Mouse (Mus musculus) limb, embryonic 13.5 days (tissue): Measurements from ENCODE around the gene Ddo. TPM values are rescaled to one million over a fixed set of nuclear protein-coding genes. Genes with fewer than 3 reads are reported as not detected.

Experiments used
- ATAC-seq: fragments of 200-750 bp; cut with Nextera tagmentation; 2 replicates; pipeline ENCODE4 v1.8.0; 2017; ENCODE audit warnings: low read depth, moderate number of reproducible peaks, moderate TSS enrichment; ENCODE audit not compliant: low FRiP score
- H3K27ac ChIP-seq: fragments of 300-500 bp; sonication (generic); 2 replicates; pipeline ENCODE4 v1.5.1; 2015; ENCODE audit warnings: inconsistent platforms, mild to moderate bottlenecking, moderate library complexity
- H3K27me3 ChIP-seq: fragments of 300-500 bp; sonication (generic); 2 replicates; pipeline ENCODE4 v1.6.1; 2015; ENCODE audit warnings: mild to moderate bottlenecking, inconsistent platforms
- H3K36me3 ChIP-seq: fragments of 300-500 bp; sonication (generic); 2 replicates; pipeline ENCODE4 v1.6.1; 2015; ENCODE audit warnings: inconsistent platforms, mild to moderate bottlenecking, moderate library complexity
- H3K4me1 ChIP-seq: fragments of 300-500 bp; sonication (generic); 2 replicates; pipeline ENCODE4 v1.6.1; 2015; ENCODE audit warnings: inconsistent platforms
- H3K4me2 ChIP-seq: fragments of 300-500 bp; sonication (generic); replicated peaks from 2 replicates; pipeline ENCODE4 v1.6.1; 2015; ENCODE audit warnings: inconsistent platforms, mild to moderate bottlenecking, moderate library complexity
- H3K4me3 ChIP-seq: fragments of 300-500 bp; sonication (generic); 2 replicates; pipeline ENCODE4 v1.5.1; 2015; ENCODE audit warnings: moderate library complexity, mild to moderate bottlenecking, inconsistent platforms
- H3K9ac ChIP-seq: fragments of 300-500 bp; sonication (generic); 2 replicates; pipeline ENCODE4 v1.6.1; 2015; ENCODE audit warnings: mild to moderate bottlenecking, inconsistent platforms
- H3K9me3 ChIP-seq: fragments of 300-500 bp; sonication (generic); 2 replicates; pipeline ENCODE4 v1.6.1; 2016; ENCODE audit warnings: inconsistent platforms
- WGBS: fragments of 180-500 bp; shearing (Covaris S2); methylation state at CpG from one replicate; pipeline ENCODE4 v1.1.7; 2015; 5-methylcytosine and 5-hydroxymethylcytosine counted together
- polyA plus RNA-seq: library from polyadenylated mRNA; unstranded; fragments of >200 nt; fragmentation: Nextera tagmentation; extraction: Ambion mirVana; gene quantifications from 2 replicates; pipeline ENCODE4 v1.2.1, GENCODE M21; 2015

Ddo gene
- polyA plus RNA-seq, 1 experiment from 2014 or later: 0.13 TPM

- H3K36me3 ChIP-seq: no peaks in the 10 kb centered on the region
- H3K9me3 ChIP-seq: no peaks in the 10 kb centered on the region
- H3K4me2 ChIP-seq: no peak overlapping the region
- 0 out of 2 replicates have a peak, but pooled peaks cover under 1% of the 10 kb centered on the region for H3K27me3 ChIP-seq
- H3K4me1 ChIP-seq: peaks cover 17% of the 10 kb centered on the region
- ATAC-seq: no peak
- H3K27ac ChIP-seq: no peak overlapping the region
- 71% methylated on average over 2 of the region's 2 CpGs for WGBS
- no peak overlapping the region for H3K4me3 ChIP-seq
- no peak overlapping the region for H3K9ac ChIP-seq
These were observed 57.6 kb downstream of the Ddo start for GRCm38 (mm10) chr10:40687407-40687806.

- ATAC-seq: no peak
- Histone ChIP-seq H3K36me3 (no peaks in the 10 kb centered on the region), H3K4me1 (peaks cover 8% of the 10 kb centered on the region; the same call in 1 of the 2 replicates), H3K9me3 (no peaks in the 10 kb centered on the region; the same call in 1 of the 2 replicates), H3K9ac (no peak overlapping the region), H3K27me3 (no peaks in the 10 kb centered on the region), H3K27ac (no peak overlapping the region), H3K4me3 (no peak overlapping the region), H3K4me2 (no peak overlapping the region)
- WGBS: 77% methylated on average over 6 of the region's 6 CpGs
These were observed 58.5 kb downstream of the Ddo start for GRCm38 (mm10) chr10:40688266-40688665.

- no peak overlapping the region for H3K4me2 ChIP-seq
- ATAC-seq: no peak
- H3K27me3 ChIP-seq: no peaks in the 10 kb centered on the region
- H3K4me3 ChIP-seq: no peak overlapping the region
- H3K9me3 ChIP-seq: no peaks in the 10 kb centered on the region; the same call in 1 of the 2 replicates
- peaks cover 4% of the 10 kb centered on the region; the same call in 1 of the 2 replicates for H3K4me1 ChIP-seq
- no peaks in the 10 kb centered on the region for H3K36me3 ChIP-seq
- H3K9ac ChIP-seq: no peak overlapping the region
- no peak overlapping the region for H3K27ac ChIP-seq
- WGBS: 48% methylated on average over 1 of the region's 1 CpGs
These were observed 59.1 kb downstream of the Ddo start for GRCm38 (mm10) chr10:40688873-40689272.

- WGBS: 54% methylated on average over 4 of the region's 4 CpGs
- Histone ChIP-seq H3K4me1 (no peaks in the 10 kb centered on the region), H3K4me3 (no peak overlapping the region), H3K27me3 (no peaks in the 10 kb centered on the region), H3K27ac (no peak overlapping the region), H3K4me2 (no peak overlapping the region), H3K36me3 (no peaks in the 10 kb centered on the region), H3K9me3 (no peaks in the 10 kb centered on the region), H3K9ac (no peak overlapping the region)
- ATAC-seq: no peak
These were observed 68.8 kb downstream of the Ddo start for GRCm38 (mm10) chr10:40698652-40699051.

- no peaks in the 10 kb centered on the region for H3K9me3 ChIP-seq
- no peak overlapping the region for H3K4me3 ChIP-seq
- no peaks in the 10 kb centered on the region for H3K36me3 ChIP-seq
- H3K27me3 ChIP-seq: no peaks in the 10 kb centered on the region
- no peak overlapping the region for H3K9ac ChIP-seq
- H3K4me2 ChIP-seq: no peak overlapping the region
- H3K27ac ChIP-seq: no peak overlapping the region
- WGBS: 71% methylated on average over 7 of the region's 7 CpGs
- no peak for ATAC-seq
- peaks cover 4% of the 10 kb centered on the region for H3K4me1 ChIP-seq
These were observed 81.3 kb downstream of the Ddo start for GRCm38 (mm10) chr10:40711127-40711526.

- no peak overlapping the region for H3K27ac ChIP-seq
- H3K9ac ChIP-seq: no peak overlapping the region
- no peak overlapping the region for H3K4me3 ChIP-seq
- H3K36me3 ChIP-seq: no peaks in the 10 kb centered on the region
- H3K4me2 ChIP-seq: no peak overlapping the region
- peak; percentile 40; the same call in 1 of the 2 replicates for ATAC-seq
- peaks cover 14% of the 10 kb centered on the region for H3K4me1 ChIP-seq
- no peaks in the 10 kb centered on the region for H3K27me3 ChIP-seq
- WGBS: 38% methylated on average over 9 of the region's 9 CpGs
- H3K9me3 ChIP-seq: no peaks in the 10 kb centered on the region
These were observed 83.3 kb downstream of the Ddo start for GRCm38 (mm10) chr10:40713018-40713608.

- no peak for ATAC-seq
- Histone ChIP-seq H3K9ac (no peak overlapping the region), H3K27ac (no peak overlapping the region), H3K4me1 (peaks cover 14% of the 10 kb centered on the region), H3K36me3 (no peaks in the 10 kb centered on the region), H3K27me3 (no peaks in the 10 kb centered on the region), H3K9me3 (no peaks in the 10 kb centered on the region), H3K4me3 (no peak overlapping the region), H3K4me2 (no peak overlapping the region)
- WGBS: 81% methylated on average over 9 of the region's 9 CpGs
These were observed 84.0 kb downstream of the Ddo start for GRCm38 (mm10) chr10:40713829-40714228.

- ATAC-seq: no peak
- Histone ChIP-seq H3K9me3 (no peaks in the 10 kb centered on the region), H3K9ac (no peak overlapping the region), H3K4me3 (no peak overlapping the region), H3K36me3 (no peaks in the 10 kb centered on the region), H3K27me3 (no peaks in the 10 kb centered on the region), H3K4me2 (no peak overlapping the region), H3K4me1 (peaks cover 21% of the 10 kb centered on the region), H3K27ac (no peak overlapping the region)
- 87% methylated on average over 4 of the region's 4 CpGs for WGBS
These were observed 85.3 kb downstream of the Ddo start for GRCm38 (mm10) chr10:40715151-40715550.

- H3K4me2 ChIP-seq: peak overlapping the region; percentile 23; the same call in 1 of the 2 replicates
- no peaks in the 10 kb centered on the region for H3K9me3 ChIP-seq
- no peaks in the 10 kb centered on the region for H3K36me3 ChIP-seq
- no peak overlapping the region for H3K9ac ChIP-seq
- ATAC-seq: no peak
- 50% methylated on average over 8 of the region's 8 CpGs for WGBS
- peak overlapping the region; percentile 22; the same call in 1 of the 2 replicates for H3K27ac ChIP-seq
- H3K4me1 ChIP-seq: peaks cover 32% of the 10 kb centered on the region
- H3K4me3 ChIP-seq: no peak overlapping the region
- no peaks in the 10 kb centered on the region for H3K27me3 ChIP-seq
These were observed 86.5 kb downstream of the Ddo start for GRCm38 (mm10) chr10:40716296-40716695.

- H3K27me3 ChIP-seq: no peaks in the 10 kb centered on the region
- no peak overlapping the region for H3K27ac ChIP-seq
- peaks cover 33% of the 10 kb centered on the region for H3K4me1 ChIP-seq
- H3K9ac ChIP-seq: no peak overlapping the region
- H3K9me3 ChIP-seq: no peaks in the 10 kb centered on the region
- no peak for ATAC-seq
- no peak overlapping the region for H3K4me2 ChIP-seq
- no peaks in the 10 kb centered on the region for H3K36me3 ChIP-seq
- 56% methylated on average over 3 of the region's 3 CpGs for WGBS
- H3K4me3 ChIP-seq: no peak overlapping the region
These were observed 86.9 kb downstream of the Ddo start for GRCm38 (mm10) chr10:40716713-40717112.

- no peak for ATAC-seq
- no peak overlapping the region for H3K9ac ChIP-seq
- 91% methylated on average over 13 of the region's 13 CpGs for WGBS
- H3K4me3 ChIP-seq: no peak overlapping the region
- H3K36me3 ChIP-seq: no peaks in the 10 kb centered on the region
- H3K27me3 ChIP-seq: no peaks in the 10 kb centered on the region
- H3K9me3 ChIP-seq: no peaks in the 10 kb centered on the region
- H3K4me2 ChIP-seq: no peak overlapping the region
- H3K27ac ChIP-seq: no peak overlapping the region
- peaks cover 33% of the 10 kb centered on the region for H3K4me1 ChIP-seq
These were observed 88.6 kb downstream of the Ddo start for GRCm38 (mm10) chr10:40718362-40718761.

GRCm38 (mm10) chr10:40719062-40719461 is 89.3 kb downstream of the Ddo start:
- no peaks in the 10 kb centered on the region for H3K9me3 ChIP-seq
- H3K36me3 ChIP-seq: no peaks in the 10 kb centered on the region
- H3K9ac ChIP-seq: no peak overlapping the region
- peaks cover 33% of the 10 kb centered on the region for H3K4me1 ChIP-seq
- H3K4me2 ChIP-seq: no peak overlapping the region
- H3K27ac ChIP-seq: no peak overlapping the region
- no peak overlapping the region for H3K4me3 ChIP-seq
- ATAC-seq: no peak
- no peaks in the 10 kb centered on the region for H3K27me3 ChIP-seq
- 53% methylated on average over 6 of the region's 6 CpGs for WGBS

- Histone ChIP-seq H3K4me3 (no peak overlapping the region), H3K4me1 (peaks cover 45% of the 10 kb centered on the region), H3K27me3 (no peaks in the 10 kb centered on the region), H3K9ac (no peak overlapping the region), H3K9me3 (no peaks in the 10 kb centered on the region), H3K27ac (no peak overlapping the region), H3K36me3 (no peaks in the 10 kb centered on the region), H3K4me2 (no peak overlapping the region)
- ATAC-seq: peak; percentile 55; the same call in 1 of the 2 replicates
- WGBS: 25% methylated on average over 5 of the region's 5 CpGs
These were observed 91.1 kb downstream of the Ddo start for GRCm38 (mm10) chr10:40720883-40721282.
